Mouse (Mus musculus): ENCODE measurements around the gene Pex11b.

- TF ChIP-seq CTCF (IDR thresholded peaks at IDR 0.05; ENCODE audit: borderline replicate concordance, control insufficient read depth, extremely low read depth, insufficient read depth, low read length, poor library complexity) (no peak), POLR2A (IDR thresholded peaks at IDR 0.05; ENCODE audit: control insufficient read depth, extremely low read depth, insufficient read depth, low read length, poor library complexity) (no peak)
These were observed 40.5 kb downstream of the Pex11b start for GRCm38 (mm10) chr3:96675690-96676089.

All from thymus, adult 2 months (tissue).